9 mouse cellular contexts compared by ENCODE assay signal in the genomic region with DNA sequence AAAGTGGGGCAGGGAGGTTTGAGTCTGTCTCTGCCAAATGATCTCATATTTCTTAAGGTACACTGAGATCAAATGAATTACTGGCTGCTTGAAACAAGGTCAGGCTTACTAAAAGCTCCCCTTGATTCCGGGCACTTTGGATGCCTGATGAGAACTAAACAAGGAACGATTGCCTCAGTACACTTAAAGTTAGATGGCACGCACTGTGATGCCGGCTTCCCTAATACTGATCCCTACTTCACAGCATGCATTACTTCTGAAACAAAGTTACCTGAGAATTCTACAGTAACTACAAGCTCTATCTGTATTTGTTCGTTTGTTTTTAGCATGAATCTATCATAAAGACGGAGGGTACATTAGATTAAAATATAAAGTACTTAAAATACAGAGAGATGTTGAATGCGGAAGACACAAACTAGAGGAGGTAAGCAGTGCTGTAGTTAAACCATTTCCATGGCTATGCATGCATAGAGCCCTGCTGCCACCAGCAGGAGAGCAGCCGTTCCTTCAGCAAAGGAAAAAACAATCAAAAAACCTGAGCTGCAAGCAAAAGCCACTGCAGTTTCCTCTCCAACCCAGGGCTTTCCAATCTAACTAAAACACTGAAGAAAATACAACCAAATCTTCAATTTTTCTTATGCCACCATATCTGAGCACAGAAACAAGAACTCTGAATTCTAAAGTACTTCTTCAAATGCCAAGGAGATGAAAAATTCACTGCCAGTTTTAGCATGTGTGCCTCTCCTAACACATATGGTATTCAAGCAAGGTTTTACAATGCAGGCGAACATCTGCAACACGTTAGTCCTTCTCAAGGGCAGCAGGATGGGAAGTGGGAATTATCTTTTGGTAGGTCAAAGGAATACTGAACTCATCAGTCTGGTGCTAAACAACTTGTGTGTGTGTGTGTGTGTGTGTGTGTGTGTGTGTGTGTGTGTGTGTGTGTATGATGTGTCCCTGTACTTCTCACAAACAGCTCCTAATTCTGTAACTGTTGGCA.
DNase-seq lines count a peak whose midpoint lies in the region; ATAC-seq and TF ChIP-seq lines count a peak whose summit lies in the region.
"Had no signal": no experiment of that assay in that cellular context is flagged by ENCODE, and none has a peak within 500 bp of the region (broad histone marks: within the 10 kb centered on the region; RNA-seq: fewer than 3 reads in every experiment).

No protein-coding gene starts in this region.

- ATAC-seq in hindbrain, embryonic 14.5 days (ENCODE audit: low FRiP score), result peak; percentile 84; the same call in 1 of the 2 replicates
- peak; percentile 76; the same call in 1 of the 2 replicates for ATAC-seq in stomach, embryonic 16.5 days (ENCODE audit: insufficient read depth, low FRiP score)

- no peak for TF ChIP-seq EP300 in ES-Bruce4 (IDR thresholded peaks at IDR 0.05; ENCODE audit: insufficient read depth, low read depth, low read length)

- 66% methylated on average over 10 of the region's 10 CpGs for WGBS in hindbrain, embryonic 14.5 days
- 47% methylated on average over 10 of the region's 10 CpGs for WGBS in stomach, embryonic 16.5 days

- H3K4me3 ChIP-seq in ES-Bruce4 (ENCODE audit: low read depth, low read length), result no peak overlapping the region
- H3K4me3 ChIP-seq in hindbrain, embryonic 14.5 days (replicated peaks; ENCODE audit: low read length), result no peak overlapping the region
- no peak overlapping the region for H3K4me3 ChIP-seq in stomach, embryonic 16.5 days (replicated peaks; ENCODE audit: low read length)
- H3K4me3 ChIP-seq: liver, embryonic 13.5 days had no signal

- H3K27ac ChIP-seq in ES-Bruce4 (ENCODE audit: insufficient read depth, low read length), result no peak overlapping the region
- no peak overlapping the region for H3K27ac ChIP-seq in hindbrain, embryonic 14.5 days
- H3K27ac ChIP-seq in stomach, embryonic 16.5 days (ENCODE audit: low read length), result no peak overlapping the region
- H3K27ac ChIP-seq: liver, embryonic 13.5 days had no signal

- H3K9ac ChIP-seq in ES-Bruce4 (ENCODE audit: low read depth, poor library complexity, severe bottlenecking), result no peak overlapping the region
- H3K9ac ChIP-seq in hindbrain, embryonic 14.5 days, result no peak overlapping the region
- H3K9ac ChIP-seq in stomach, embryonic 16.5 days (ENCODE audit: low read length), result no peak overlapping the region
- H3K9ac ChIP-seq: liver, embryonic 13.5 days had no signal

- H3K9me3 ChIP-seq in ES-Bruce4 (replicated peaks; ENCODE audit: control insufficient read depth, insufficient read depth, low read length, poor library complexity, severe bottlenecking), result no peaks in the 10 kb centered on the region
- H3K9me3 ChIP-seq in hindbrain, embryonic 14.5 days (ENCODE audit: control insufficient read depth, low read length), result no peaks in the 10 kb centered on the region
- H3K9me3 ChIP-seq in stomach, embryonic 16.5 days (replicated peaks; ENCODE audit: control insufficient read depth, low read length), result no peaks in the 10 kb centered on the region
- H3K9me3 ChIP-seq: liver, embryonic 13.5 days had no signal

- peak; percentile 14 for DNase-seq in gastrocnemius, postnatal 10 days
- DNase-seq in gastrocnemius, adult 18-20 months (ENCODE audit: low spot score), result no peak
- DNase-seq in cerebellum, postnatal 25 days, result peak; percentile 56 to 71
- DNase-seq in hindbrain, embryonic 14.5 days (ENCODE audit: low spot score), result peak; percentile 75
- DNase-seq in left cerebral cortex, adult 18-20 months (ENCODE audit: low spot score in 2 of 2), result peak; percentile 32 to 57
- peak; percentile 40 for DNase-seq in mesoderm, embryonic 11.5 days (ENCODE audit: low read depth, low spot score)
- DNase-seq: liver, embryonic 13.5 days had no signal

- TF ChIP-seq POLR2A in ES-Bruce4 (IDR thresholded peaks at IDR 0.05; ENCODE audit: insufficient read depth, low read length), result no peak

- H3K36me3 ChIP-seq in ES-Bruce4 (ENCODE audit: control insufficient read depth, insufficient read depth, low read length, poor library complexity, severe bottlenecking), result no peaks in the 10 kb centered on the region
- no peaks in the 10 kb centered on the region for H3K36me3 ChIP-seq in hindbrain, embryonic 14.5 days (replicated peaks; ENCODE audit: control insufficient read depth, insufficient read depth)
- no peaks in the 10 kb centered on the region for H3K36me3 ChIP-seq in stomach, embryonic 16.5 days (ENCODE audit: control insufficient read depth, insufficient read depth, low read length)
- H3K36me3 ChIP-seq: liver, embryonic 13.5 days had no signal

- no peaks in the 10 kb centered on the region for H3K27me3 ChIP-seq in ES-Bruce4 (ENCODE audit: control insufficient read depth, insufficient read depth, low read length, poor library complexity, severe bottlenecking)
- no peaks in the 10 kb centered on the region for H3K27me3 ChIP-seq in hindbrain, embryonic 14.5 days (ENCODE audit: control insufficient read depth, insufficient read depth, low read length)
- no peaks in the 10 kb centered on the region for H3K27me3 ChIP-seq in stomach, embryonic 16.5 days (ENCODE audit: control insufficient read depth, insufficient read depth, low read length)
- H3K27me3 ChIP-seq: liver, embryonic 13.5 days had no signal

- H3K4me1 ChIP-seq in ES-Bruce4 (ENCODE audit: control insufficient read depth, insufficient read depth, low read length), result no peaks in the 10 kb centered on the region
- H3K4me1 ChIP-seq in hindbrain, embryonic 14.5 days (replicated peaks; ENCODE audit: control insufficient read depth, insufficient read depth, low read length), result no peaks in the 10 kb centered on the region
- H3K4me1 ChIP-seq in stomach, embryonic 16.5 days (ENCODE audit: control insufficient read depth, insufficient read depth, low read length), result no peaks in the 10 kb centered on the region
- H3K4me1 ChIP-seq: liver, embryonic 13.5 days had no signal

- TF ChIP-seq CTCF in ES-Bruce4 (IDR thresholded peaks at IDR 0.05; ENCODE audit: low read depth, low read length), result peak; percentile 43

- no peak overlapping the region for H3K4me2 ChIP-seq in hindbrain, embryonic 14.5 days (replicated peaks)
- H3K4me2 ChIP-seq in stomach, embryonic 16.5 days (ENCODE audit: low read depth, low read length), result no peak overlapping the region
- H3K4me2 ChIP-seq: liver, embryonic 13.5 days had no signal
